Mouse (Mus musculus) liver, postnatal 0 days (tissue): Measurements from ENCODE around the gene Ttc23. TPM values are rescaled to one million over a fixed set of nuclear protein-coding genes. Genes with fewer than 3 reads are reported as not detected.

Source experiments
- ATAC-seq: fragments of 200-750 bp; cut with Nextera tagmentation; 2 replicates; pipeline ENCODE4 v1.8.0; 2017; ENCODE audit warnings: mild to moderate bottlenecking, moderate library complexity
- DNase-seq: peaks from one replicate; pipeline ENCODE4 v3.0.0-alpha.2; 2016
- H3K27ac ChIP-seq: fragments of 300-500 bp; sonication (generic); 2 replicates; pipeline ENCODE4 v1.5.1; 2014; ENCODE audit warnings: antibody characterized with exemption, moderate library complexity, mild to moderate bottlenecking, low read depth
- H3K27me3 ChIP-seq: fragments of 300-500 bp; sonication (generic); 2 replicates; pipeline ENCODE4 v1.6.1; 2014; ENCODE audit warnings: low read length, control low read depth, mixed read lengths; ENCODE audit not compliant: insufficient read depth
- H3K36me3 ChIP-seq: fragments of 300-500 bp; sonication (generic); replicated peaks from 2 replicates; pipeline ENCODE4 v1.6.1; 2014; ENCODE audit warnings: mild to moderate bottlenecking, control low read depth, low read length, moderate library complexity, mixed read lengths; ENCODE audit not compliant: insufficient read depth
- H3K4me1 ChIP-seq: fragments of 300-500 bp; sonication (generic); 2 replicates; pipeline ENCODE4 v1.6.1; 2014; ENCODE audit warnings: antibody characterized with exemption, mild to moderate bottlenecking, control low read depth; ENCODE audit not compliant: insufficient read depth
- H3K4me2 ChIP-seq: fragments of 300-500 bp; sonication (generic); 2 replicates; pipeline ENCODE4 v1.6.1; 2014; ENCODE audit warnings: low read depth, mild to moderate bottlenecking, low read length, moderate library complexity, mixed read lengths
- H3K4me3 ChIP-seq: fragments of 300-500 bp; sonication (generic); 2 replicates; pipeline ENCODE4 v1.5.1; 2014; ENCODE audit warnings: low read depth, low read length
- H3K9ac ChIP-seq: fragments of 300-500 bp; sonication (generic); replicated peaks from 2 replicates; pipeline ENCODE4 v1.6.1; 2014; ENCODE audit warnings: mild to moderate bottlenecking, moderate library complexity
- H3K9me3 ChIP-seq: fragments of 300-500 bp; sonication (generic); 2 replicates; pipeline ENCODE4 v1.6.1; 2016; ENCODE audit warnings: mild to moderate bottlenecking, control low read depth, low read length, mixed read lengths
- CTCF ChIP-seq: sonication (generic); IDR thresholded peaks from 2 replicates; pipeline ENCODE4 v1.5.1; 2016; ENCODE audit warnings: antibody characterized with exemption, low read depth
- EP300 ChIP-seq: IDR thresholded peaks from 2 replicates; pipeline ENCODE4 v1.6.1; 2016; ENCODE audit warnings: antibody characterized with exemption, low read depth, mild to moderate bottlenecking
- WGBS: fragments of 180-500 bp; shearing (Covaris S2); extraction: QIAGEN DNeasy Blood & Tissue Kit; methylation state at CpG from one replicate; pipeline ENCODE4 v1.1.7; 2014; ENCODE audit not compliant: insufficient replicate concordance; 5-methylcytosine and 5-hydroxymethylcytosine counted together
- polyA plus RNA-seq: library from polyadenylated mRNA; unstranded; fragments of >200 nt; fragmentation: Nextera tagmentation; extraction: Ambion mirVana; gene quantifications from 2 replicates; pipeline ENCODE4 v1.2.1, GENCODE M21; 2015

Gene Ttc23
- polyA plus RNA-seq, 1 experiment from 2014 or later = 8.4 TPM

- TF ChIP-seq CTCF = no peak
- TF ChIP-seq EP300 = no peak
Observed at GRCm38 (mm10) chr7:67787861-67788260, 140.7 kb downstream of the Ttc23 start.

DNA sequence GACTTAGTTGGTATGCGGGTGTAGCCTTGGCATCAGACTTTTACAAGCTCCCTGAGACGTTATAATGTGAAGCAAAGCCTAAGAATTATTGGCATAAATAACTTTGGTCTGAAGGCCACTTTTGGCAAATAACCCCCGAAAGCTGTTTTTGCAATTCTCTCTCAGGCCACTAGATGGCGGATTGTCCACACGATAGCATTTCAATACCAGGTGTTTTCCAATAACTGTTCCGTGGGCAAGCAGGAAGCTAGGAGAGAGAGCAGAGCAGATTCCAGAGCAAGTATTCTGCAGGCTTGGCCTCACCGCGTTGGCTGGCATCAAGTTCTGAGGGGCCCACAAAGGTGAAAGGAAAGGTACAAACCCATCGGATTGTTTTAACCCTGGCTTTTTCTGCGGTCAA, 141.5 kb downstream of the Ttc23 start:
- ATAC-seq (no peak), DNase-seq (peak; percentile 66)
- no peak overlapping the region for H3K27ac ChIP-seq
- no peaks in the 10 kb centered on the region for H3K9me3 ChIP-seq
- 12% methylated on average over 10 of the region's 10 CpGs for WGBS
- H3K4me3 ChIP-seq = no peak overlapping the region
- TF ChIP-seq CTCF (peak; percentile 90), EP300 (no peak)
- no peaks in the 10 kb centered on the region for H3K4me1 ChIP-seq
- 0 out of 2 replicates have a peak, but pooled peaks cover 6% of the 10 kb centered on the region for H3K27me3 ChIP-seq
- no peaks in the 10 kb centered on the region for H3K36me3 ChIP-seq
- no peak overlapping the region for H3K4me2 ChIP-seq
- H3K9ac ChIP-seq = no peak overlapping the region

More at GRCm38 (mm10) chr7:67787861-67788260, 140.7 kb downstream of the Ttc23 start:
- no peak overlapping the region for H3K4me2 ChIP-seq
- DNase-seq (no peak), ATAC-seq (no peak)
- H3K4me1 ChIP-seq = no peaks in the 10 kb centered on the region
- no peak overlapping the region for H3K27ac ChIP-seq
- WGBS = 69% methylated on average over 2 of the region's 2 CpGs
- H3K4me3 ChIP-seq = no peak overlapping the region
- no peaks in the 10 kb centered on the region for H3K36me3 ChIP-seq
- no peak overlapping the region for H3K9ac ChIP-seq
- H3K27me3 ChIP-seq = 0 out of 2 replicates have a peak, but pooled peaks cover 6% of the 10 kb centered on the region
- H3K9me3 ChIP-seq = no peaks in the 10 kb centered on the region

- Histone ChIP-seq H3K9ac (no peak overlapping the region), H3K36me3 (no peaks in the 10 kb centered on the region), H3K4me1 (no peaks in the 10 kb centered on the region), H3K27me3 (0 out of 2 replicates have a peak, but pooled peaks cover 6% of the 10 kb centered on the region), H3K27ac (no peak overlapping the region), H3K4me3 (no peak overlapping the region), H3K9me3 (no peaks in the 10 kb centered on the region), H3K4me2 (no peak overlapping the region)
- DNase-seq (no peak), ATAC-seq (no peak)
- TF ChIP-seq CTCF = no peak
- TF ChIP-seq EP300 = no peak
- 52% methylated on average over 7 of the region's 7 CpGs for whole genome bisulfite sequencing
Observed at GRCm38 (mm10) chr7:67791256-67791655, 144.0 kb downstream of the Ttc23 start.

GRCm38 (mm10) chr7:67793449-67793848, 146.2 kb downstream of the Ttc23 start:
- H3K27ac ChIP-seq = no peak overlapping the region
- TF ChIP-seq EP300 (no peak), CTCF (no peak)
- ATAC-seq (no peak), DNase-seq (no peak)
- H3K4me3 ChIP-seq = no peak overlapping the region
- WGBS = 71% methylated on average over 7 of the region's 7 CpGs
- no peak overlapping the region for H3K4me2 ChIP-seq
- no peak overlapping the region for H3K9ac ChIP-seq
- H3K9me3 ChIP-seq = no peaks in the 10 kb centered on the region
- H3K4me1 ChIP-seq = no peaks in the 10 kb centered on the region
- 0 out of 2 replicates have a peak, but pooled peaks cover 6% of the 10 kb centered on the region for H3K27me3 ChIP-seq
- H3K36me3 ChIP-seq = no peaks in the 10 kb centered on the region

- WGBS = 42% methylated on average over 8 of the region's 8 CpGs
- H3K9me3 ChIP-seq = no peaks in the 10 kb centered on the region
- no peak overlapping the region for H3K27ac ChIP-seq
- no peak overlapping the region for H3K4me3 ChIP-seq
- ATAC-seq (no peak), DNase-seq (no peak)
- no peaks in the 10 kb centered on the region for H3K36me3 ChIP-seq
- no peak overlapping the region for H3K4me2 ChIP-seq
- H3K9ac ChIP-seq = no peak overlapping the region
- peaks cover 3% of the 10 kb centered on the region; the same call in 1 of the 2 replicates for H3K27me3 ChIP-seq
- H3K4me1 ChIP-seq = no peaks in the 10 kb centered on the region
- TF ChIP-seq CTCF (no peak), EP300 (no peak)
Observed at GRCm38 (mm10) chr7:67797065-67797464, 149.9 kb downstream of the Ttc23 start.

DNA sequence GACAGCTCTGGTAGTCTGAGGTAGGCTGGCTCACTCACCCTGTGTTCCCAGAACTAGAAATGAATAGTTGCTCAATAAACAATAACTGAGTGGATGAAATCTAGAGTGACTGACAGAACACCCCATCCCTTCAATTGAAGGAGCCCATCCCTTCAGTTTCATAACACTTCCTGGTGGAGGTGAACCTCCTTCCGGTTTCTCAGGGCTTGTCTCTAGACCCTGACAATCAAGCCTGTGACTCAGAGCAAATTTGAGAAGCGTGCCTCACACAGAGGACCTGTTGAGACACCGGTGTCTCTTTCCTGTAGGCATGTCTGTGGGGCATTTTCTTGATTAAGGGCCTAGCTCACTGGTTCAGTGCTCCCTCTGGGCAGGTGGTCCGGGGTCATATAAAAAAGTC, 151.3 kb downstream of the Ttc23 start:
- H3K27me3 ChIP-seq = peaks cover 7% of the 10 kb centered on the region
- no peak overlapping the region for H3K4me3 ChIP-seq
- no peak overlapping the region for H3K27ac ChIP-seq
- H3K4me2 ChIP-seq = no peak overlapping the region
- H3K9ac ChIP-seq = no peak overlapping the region
- no peak for TF ChIP-seq EP300
- no peak for TF ChIP-seq CTCF
- H3K36me3 ChIP-seq = no peaks in the 10 kb centered on the region
- peaks cover 3% of the 10 kb centered on the region; the same call in 1 of the 2 replicates for H3K4me1 ChIP-seq
- no peaks in the 10 kb centered on the region for H3K9me3 ChIP-seq
- ATAC-seq (no peak), DNase-seq (no peak)
- WGBS = 59% methylated on average over 4 of the region's 4 CpGs

- Histone ChIP-seq H3K27ac (no peak overlapping the region), H3K4me1 (peaks cover 7% of the 10 kb centered on the region; the same call in 1 of the 2 replicates), H3K27me3 (peaks cover 13% of the 10 kb centered on the region), H3K4me2 (no peak overlapping the region), H3K9me3 (no peaks in the 10 kb centered on the region), H3K4me3 (no peak overlapping the region), H3K9ac (no peak overlapping the region), H3K36me3 (no peaks in the 10 kb centered on the region)
- WGBS = 67% methylated on average over 6 of the region's 6 CpGs
- no peak for TF ChIP-seq EP300
- TF ChIP-seq CTCF = no peak
- no peak for DNase-seq
- no peak for ATAC-seq
Observed at GRCm38 (mm10) chr7:67800547-67800946, 153.3 kb downstream of the Ttc23 start.
